Mouse (Mus musculus): ENCODE measurements around the gene Nanos1. TPM values are rescaled to one million over a fixed set of nuclear protein-coding genes. Genes with fewer than 3 reads are reported as not detected.

The Nanos1 gene
- total and polyA plus RNA-seq, 3 experiments = 4.5 to 4.6 TPM; not detected in 1

DNA sequence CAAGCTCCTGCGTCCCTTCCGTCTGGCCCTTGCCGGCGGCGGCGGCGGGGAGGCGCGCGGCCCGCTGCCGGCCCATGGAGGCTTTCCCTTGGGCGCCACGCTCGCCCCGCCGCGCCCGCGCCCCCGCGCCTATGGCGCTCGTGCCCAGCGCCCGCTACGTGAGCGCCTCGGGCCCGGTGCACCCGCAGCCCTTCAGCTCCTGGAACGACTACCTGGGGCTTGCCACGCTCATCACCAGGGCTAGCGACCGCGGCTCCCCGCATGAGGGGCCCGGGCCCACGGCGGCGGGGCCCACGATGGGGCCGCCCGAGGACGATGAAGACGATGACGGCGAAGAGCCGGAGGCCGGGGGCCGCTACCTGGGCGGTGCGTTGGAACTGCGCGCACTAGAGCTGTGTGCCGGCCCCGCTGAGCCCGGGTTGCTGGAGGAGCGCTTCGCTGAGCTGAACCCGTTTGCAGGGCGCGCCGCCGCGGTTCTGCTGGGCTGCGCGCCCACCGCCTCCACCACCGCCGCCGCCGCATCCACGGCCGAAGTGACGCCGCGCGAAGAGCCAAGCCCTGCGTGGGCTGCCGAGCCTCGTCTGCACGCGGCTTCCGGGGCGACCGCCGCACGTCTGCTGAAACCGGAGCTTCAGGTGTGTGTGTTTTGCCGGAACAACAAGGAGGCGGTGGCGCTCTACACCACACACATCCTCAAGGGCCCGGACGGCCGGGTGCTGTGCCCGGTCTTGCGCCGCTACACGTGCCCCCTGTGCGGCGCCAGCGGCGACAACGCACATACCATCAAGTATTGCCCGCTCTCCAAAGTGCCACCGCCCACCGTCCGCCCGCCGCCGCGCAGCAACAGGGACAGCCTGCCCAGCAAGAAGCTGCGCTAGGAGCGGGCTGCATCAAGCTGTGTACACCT, 658 bp downstream of the Nanos1 start (continued):
- TF ChIP-seq USF2 (IDR thresholded peaks at IDR 0.05; ENCODE audit: borderline replicate concordance in 1 of 2, insufficient read depth in 1 of 2, low read depth in 1 of 2, low read length in 2 of 2) (no peak), BHLHE40 (IDR thresholded peaks at IDR 0.05; ENCODE audit: borderline replicate concordance, low read depth, low read length) (peak; percentile 52; the same call in 1 of the 2 replicates), MXI1 (IDR thresholded peaks at IDR 0.05; ENCODE audit: low read depth, low read length) (peak; percentile 63; the same call in 1 of the 2 replicates), MAZ (IDR thresholded peaks at IDR 0.05; ENCODE audit: low read depth, low read length) (0 out of 2 replicates have a peak, but pooled peaks have one; percentile 54)

DNA sequence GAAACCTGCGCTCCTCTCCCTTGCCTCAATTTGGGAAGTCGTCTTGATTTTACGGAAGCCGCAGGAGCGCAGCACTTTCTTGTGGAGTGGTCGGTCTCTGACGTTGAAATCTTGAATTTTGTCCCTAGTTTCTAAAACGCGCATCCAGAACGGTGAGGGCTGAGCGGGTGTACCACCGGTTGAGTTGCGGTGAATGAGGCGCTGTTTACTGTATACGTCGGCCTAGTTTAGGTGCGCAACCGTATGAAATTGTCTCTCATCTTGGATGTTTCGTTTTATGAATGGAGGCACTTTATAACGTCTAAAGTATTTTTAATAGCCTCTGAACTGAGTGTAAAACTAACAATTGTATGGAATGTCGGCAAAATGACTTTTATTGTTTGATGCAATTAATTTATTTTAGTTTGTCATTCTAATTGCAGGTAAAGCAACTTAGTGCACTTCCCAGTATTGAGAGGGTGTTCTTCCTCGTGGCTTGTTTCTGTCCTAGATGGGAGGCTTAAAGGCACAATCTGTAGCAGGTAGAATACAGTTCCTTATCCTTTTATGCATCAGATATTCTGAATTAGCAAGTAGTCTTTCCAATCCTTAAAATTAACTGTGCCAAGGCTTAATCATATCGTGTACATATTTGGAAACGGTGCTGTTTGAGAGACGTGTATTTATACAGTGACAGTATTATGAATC, 1.5 kb downstream of the Nanos1 start:
- peak overlapping the region; percentile 0 for H3K27ac ChIP-seq (ENCODE audit: control insufficient read depth, low read depth, low read length)
- H3K27me3 ChIP-seq (ENCODE audit: control insufficient read depth in 1 of 2, insufficient read depth in 2 of 2, low read length in 2 of 2) = no peaks in the 10 kb centered on the region
- no peak for DNase-seq (ENCODE audit: low read depth, low spot score)
- H3K9ac ChIP-seq (ENCODE audit: control insufficient read depth, low read depth, low read length, poor library complexity, severe bottlenecking) = peak overlapping the region; percentile 91
- no peaks in the 10 kb centered on the region for H3K9me3 ChIP-seq (replicated peaks; ENCODE audit: insufficient read depth, low read length)
- peaks cover 6% of the 10 kb centered on the region; the same call in 1 of the 2 replicates for H3K79me2 ChIP-seq (ENCODE audit: control insufficient read depth, insufficient read depth, low read length, poor library complexity)
- H3K4me1 ChIP-seq (ENCODE audit: control insufficient read depth in 1 of 2, insufficient read depth in 2 of 2, low read length in 2 of 2) = peaks cover 0 to 4% of the 10 kb centered on the region in 2 experiments; a peak in 1 of 4 replicates
- H3K4me3 ChIP-seq (ENCODE audit: control insufficient read depth in 1 of 2, insufficient read depth in 1 of 2, low read depth in 2 of 2, low read length in 2 of 2) = peak overlapping the region; percentile 68 to 88
- peaks cover 12 to 22% of the 10 kb centered on the region in 2 experiments for H3K36me3 ChIP-seq (ENCODE audit: control insufficient read depth in 1 of 2, insufficient read depth in 2 of 2, low read length in 2 of 2)
- peak; percentile 34; the same call in 1 of the 2 replicates for TF ChIP-seq SIN3A (IDR thresholded peaks at IDR 0.05; ENCODE audit: low read length)
- peak; percentile 65; the same call in 1 of the 2 replicates for TF ChIP-seq MXI1 (IDR thresholded peaks at IDR 0.05; ENCODE audit: low read depth, low read length)
- TF ChIP-seq MAZ (IDR thresholded peaks at IDR 0.05; ENCODE audit: low read depth, low read length) = no peak
- 0 out of 2 replicates have a peak, but pooled peaks have one; percentile 15 for TF ChIP-seq UBTF (IDR thresholded peaks at IDR 0.05; ENCODE audit: borderline replicate concordance, insufficient read depth, low read depth, low read length)
- TF ChIP-seq BHLHE40 (IDR thresholded peaks at IDR 0.05; ENCODE audit: borderline replicate concordance, low read depth, low read length) = peak; percentile 0; the same call in 1 of the 2 replicates
- TF ChIP-seq HCFC1 (IDR thresholded peaks at IDR 0.05; ENCODE audit: low read depth, low read length) = no peak; the same call in 1 of the 2 replicates
- TF ChIP-seq USF1 (IDR thresholded peaks at IDR 0.05; ENCODE audit: low read depth, low read length) = no peak
- 0 out of 2 replicates have a peak, but pooled peaks have one; percentile 26 for TF ChIP-seq TBP (IDR thresholded peaks at IDR 0.05; ENCODE audit: low read depth, low read length)
- TF ChIP-seq ZMIZ1 (IDR thresholded peaks at IDR 0.05; ENCODE audit: low read depth, low read length) = no peak; the same call in none of the 2 replicates
- TF ChIP-seq POLR2AphosphoS2 (IDR thresholded peaks at IDR 0.05; ENCODE audit: low read length) = peak; percentile 75; the same call in 1 of the 2 replicates
- peak; percentile 15; the same call in 1 of the 2 replicates for TF ChIP-seq ZKSCAN1 (IDR thresholded peaks at IDR 0.05; ENCODE audit: low read depth, low read length)
- TF ChIP-seq MYC (IDR thresholded peaks at IDR 0.05; ENCODE audit: low read depth, low read length) = peak; percentile 51; the same call in 1 of the 2 replicates
- TF ChIP-seq ZNF384 (IDR thresholded peaks at IDR 0.05; ENCODE audit: low read depth, low read length) = no peak
- TF ChIP-seq GABPA (IDR thresholded peaks at IDR 0.05; ENCODE audit: low read depth, low read length) = 0 out of 2 replicates have a peak, but pooled peaks have one; percentile 33
- 0 out of 4 replicates have a peak, but pooled peaks of 1 of the 2 experiments have one; percentile 37 for TF ChIP-seq POLR2A (IDR thresholded peaks at IDR 0.05; ENCODE audit: control insufficient read depth in 1 of 2, insufficient read depth in 1 of 2, low read depth in 1 of 2, low read length in 2 of 2, poor library complexity in 1 of 2)
- TF ChIP-seq EP300 (IDR thresholded peaks at IDR 0.05; ENCODE audit: low read depth in 1 of 2, low read length in 2 of 2) = peak in 1 of 2 experiments; percentile 17; a peak in 2 of 4 replicates
